Mouse (Mus musculus) heart, adult 2 months (tissue): ENCODE data around the gene Sh3pxd2b. TPM values are rescaled to one million over a fixed set of nuclear protein-coding genes. Genes with fewer than 3 reads are reported as not detected.

Experiments used
- DNase-seq, 2 experiments: peaks; one replicate each; pipeline ENCODE4 v3.0.0; 2021
- H3K27ac ChIP-seq: fragments of 200-600 bp; 2 replicates; pipeline ENCODE4 v1.8.1; 2022
- H3K27me3 ChIP-seq: fragments of 200-500 bp; 2 replicates; pipeline ENCODE4 v1.6.1; 2012; ENCODE audit warnings: mild to moderate bottlenecking, low read length, inconsistent platforms, mixed read lengths; ENCODE audit not compliant: control insufficient read depth, insufficient read depth
- H3K36me3 ChIP-seq: fragments of 200-500 bp; 2 replicates; pipeline ENCODE4 v1.6.1; 2012; ENCODE audit warnings: low read length, inconsistent platforms; ENCODE audit not compliant: control insufficient read depth, insufficient read depth
- H3K4me1 ChIP-seq: fragments of 200-500 bp; 2 replicates; pipeline ENCODE4 v1.6.1; 2011; ENCODE audit warnings: low read length; ENCODE audit not compliant: control insufficient read depth, insufficient read depth
- H3K4me3 ChIP-seq: fragments of 200-600 bp; 2 replicates; pipeline ENCODE4 v1.8.1; 2022
- H3K79me2 ChIP-seq: fragments of 200-500 bp; replicated peaks from 2 replicates; pipeline ENCODE4 v1.6.1; 2012; ENCODE audit warnings: mild to moderate bottlenecking, inconsistent platforms, low read length, moderate library complexity, mixed read lengths; ENCODE audit not compliant: control insufficient read depth, insufficient read depth
- H3K9ac ChIP-seq: fragments of 200-500 bp; 2 replicates; pipeline ENCODE4 v1.6.1; 2012; ENCODE audit warnings: low read depth, mild to moderate bottlenecking, control low read depth, inconsistent platforms, low read length, mixed read lengths
- CTCF ChIP-seq: fragments of 200-600 bp; IDR thresholded peaks from 2 replicates; pipeline ENCODE4 v1.8.1; 2022; ENCODE audit warnings: antibody characterized with exemption, mild to moderate bottlenecking, moderate library complexity
- EP300 ChIP-seq: fragments of 200-500 bp; IDR thresholded peaks from 2 replicates; pipeline ENCODE4 v1.6.1; 2011; ENCODE audit warnings: low read depth, low read length, control low read depth; ENCODE audit not compliant: insufficient read depth
- POLR2A ChIP-seq: fragments of 200-500 bp; IDR thresholded peaks from 2 replicates; pipeline ENCODE4 v1.6.1; 2011; ENCODE audit warnings: mild to moderate bottlenecking, low read depth, low read length, control low read depth; ENCODE audit not compliant: insufficient read depth
- WGBS: fragments of 180-500 bp; shearing (Covaris S2); methylation state at CpG from one replicate; pipeline ENCODE4 v1.1.7; 2018; 5-methylcytosine and 5-hydroxymethylcytosine counted together
- intact Hi-C: fragments of 180-260 bp; cut with DNase I; formaldehyde crosslinking; loops from one replicate; pipeline ENCODE4 v1.15.1; 2025
- polyA plus RNA-seq: library from polyadenylated mRNA; depleted of rRNA; stranded (reverse); fragments of >200 nt; gene quantifications from 2 replicates; pipeline ENCODE4 v1.2.3, GENCODE M21; 2012
- total RNA-seq, 2 experiments: library from RNA; stranded (reverse); gene quantifications; 2 replicates each; pipeline ENCODE4 v1.2.3; 2021

Gene Sh3pxd2b
- total and polyA plus RNA-seq, 3 experiments, result 3.2 to 8.5 (median 4.0) TPM

GRCm38 (mm10) chr11:32345504-32346297 is 1.9 kb upstream of the Sh3pxd2b start:
- H3K4me3 ChIP-seq, result no peak overlapping the region
- H3K36me3 ChIP-seq, result no peaks in the 10 kb centered on the region
- no peak overlapping the region for H3K27ac ChIP-seq
- peaks cover 6% of the 10 kb centered on the region for H3K4me1 ChIP-seq
- WGBS, result 68% methylated on average over 6 of the region's 6 CpGs
- TF ChIP-seq POLR2A (no peak), CTCF (no peak), EP300 (no peak)
- no peak for DNase-seq
- intact Hi-C loops, result loop anchor here (5.0 to 10.0 kb wide), 2 partner anchors 52 to 349 kb away; no protein-coding TSS in a partner anchor
- peaks cover 2% of the 10 kb centered on the region; the same call in 1 of the 2 replicates for H3K27me3 ChIP-seq
- no peaks in the 10 kb centered on the region for H3K79me2 ChIP-seq
- no peak overlapping the region for H3K9ac ChIP-seq

- Histone ChIP-seq H3K27me3 (peaks cover 2% of the 10 kb centered on the region; the same call in 1 of the 2 replicates), H3K4me1 (peaks cover 1% of the 10 kb centered on the region; the same call in 1 of the 2 replicates), H3K4me3 (peak overlapping the region; percentile 80), H3K36me3 (no peaks in the 10 kb centered on the region), H3K27ac (peak overlapping the region; percentile 31; the same call in 1 of the 2 replicates), H3K9ac (peak overlapping the region; percentile 93), H3K79me2 (no peaks in the 10 kb centered on the region)
- 9% methylated on average over 10 of the region's 10 CpGs for WGBS
- TF ChIP-seq POLR2A (no peak), EP300 (no peak), CTCF (no peak)
- no peak for DNase-seq
- intact Hi-C loops, result loop anchor here (5.0 to 10.0 kb wide), 2 partner anchors 50 to 348 kb away; no protein-coding TSS in a partner anchor
These were observed 385 bp upstream of the Sh3pxd2b start for GRCm38 (mm10) chr11:32347264-32347606.

- no peaks in the 10 kb centered on the region for H3K79me2 ChIP-seq
These were observed 1.0 kb downstream of the Sh3pxd2b start for GRCm38 (mm10) chr11:32348433-32349283.

GRCm38 (mm10) chr11:32349284-32349953 is 1.8 kb downstream of the Sh3pxd2b start:
- Histone ChIP-seq H3K36me3 (no peaks in the 10 kb centered on the region), H3K27me3 (peaks cover 2% of the 10 kb centered on the region; the same call in 1 of the 2 replicates), H3K4me3 (peak overlapping the region; percentile 22), H3K4me1 (peaks cover 3% of the 10 kb centered on the region), H3K79me2 (no peaks in the 10 kb centered on the region), H3K9ac (no peak overlapping the region), H3K27ac (peak overlapping the region; percentile 33; the same call in 1 of the 2 replicates)
- TF ChIP-seq CTCF (no peak), POLR2A (no peak), EP300 (no peak)
- intact Hi-C loops, result loop anchor here (5.0 to 10.0 kb wide), 2 partner anchors 48 to 345 kb away; no protein-coding TSS in a partner anchor
- DNase-seq, result peak in 1 of 2 experiments; percentile 52
- WGBS, result 54% methylated on average over 13 of the region's 13 CpGs

More at GRCm38 (mm10) chr11:32348433-32349283, 1.0 kb downstream of the Sh3pxd2b start:
- WGBS, result 37% methylated on average over 9 of the region's 9 CpGs
- peaks cover 1% of the 10 kb centered on the region; the same call in 1 of the 2 replicates for H3K4me1 ChIP-seq
- H3K27me3 ChIP-seq, result peaks cover 2% of the 10 kb centered on the region; the same call in 1 of the 2 replicates
- H3K27ac ChIP-seq, result peak overlapping the region; percentile 67
- peak in 1 of 2 experiments; percentile 34 for DNase-seq
- H3K4me3 ChIP-seq, result peak overlapping the region; percentile 80
- H3K36me3 ChIP-seq, result no peaks in the 10 kb centered on the region
- TF ChIP-seq EP300 (no peak), POLR2A (no peak), CTCF (no peak)
- peak overlapping the region; percentile 93 for H3K9ac ChIP-seq
- intact Hi-C loops, result loop anchor here (5.0 to 10.0 kb wide), 2 partner anchors 49 to 346 kb away; no protein-coding TSS in a partner anchor

- Histone ChIP-seq H3K9ac (no peak overlapping the region), H3K4me1 (peaks cover 11% of the 10 kb centered on the region), H3K27ac (no peak overlapping the region), H3K27me3 (no peaks in the 10 kb centered on the region), H3K4me3 (no peak overlapping the region), H3K79me2 (no peaks in the 10 kb centered on the region), H3K36me3 (no peaks in the 10 kb centered on the region)
- intact Hi-C loops, result no loop called here
- 35% methylated on average over 6 of the region's 6 CpGs for WGBS
- no peak for DNase-seq
- TF ChIP-seq POLR2A (no peak), EP300 (no peak), CTCF (no peak)
These were observed 5.3 kb downstream of the Sh3pxd2b start for GRCm38 (mm10) chr11:32352946-32353345.
